In genomic region chr11:106664691-106665090, GRCm38 (mm10) we compare ENCODE assay signal across 15 mouse cellular contexts. TPM values are rescaled to one million over a fixed set of nuclear protein-coding genes. Genes with fewer than 3 reads are reported as not detected.
DNase-seq lines count a peak whose midpoint lies in the region; ATAC-seq and TF ChIP-seq lines count a peak whose summit lies in the region.
"Had no signal": no experiment of that assay in that cellular context is flagged by ENCODE, and none has a peak within 500 bp of the region (broad histone marks: within the 10 kb centered on the region; RNA-seq: fewer than 3 reads in every experiment).

No protein-coding gene starts in this region.

- no peak overlapping the region for H3K4me2 ChIP-seq in kidney, postnatal 0 days (ENCODE audit: low read length)
- H3K4me2 ChIP-seq: midbrain, embryonic 12.5 days had no signal

- no peak overlapping the region for H3K9ac ChIP-seq in kidney, postnatal 0 days (ENCODE audit: low read depth, low read length)
- H3K9ac ChIP-seq: midbrain, embryonic 12.5 days had no signal

- H3K9me3 ChIP-seq in heart, embryonic 10.5 days = no peaks in the 10 kb centered on the region
- no peaks in the 10 kb centered on the region for H3K9me3 ChIP-seq in kidney, postnatal 0 days (replicated peaks; ENCODE audit: low read length)
- H3K9me3 ChIP-seq: midbrain, embryonic 12.5 days had no signal

- H3K27me3 ChIP-seq in heart, embryonic 10.5 days (ENCODE audit: insufficient read depth, poor library complexity, severe bottlenecking) = no peaks in the 10 kb centered on the region
- H3K27me3 ChIP-seq in kidney, postnatal 0 days (ENCODE audit: insufficient read depth, low read length) = no peaks in the 10 kb centered on the region
- H3K27me3 ChIP-seq: midbrain, embryonic 12.5 days had no signal

- no peak for DNase-seq in heart, embryonic 10.5 days (ENCODE audit: low spot score)
- DNase-seq in heart, adult 8-10 months (ENCODE audit: low spot score) = no peak
- DNase-seq in kidney, postnatal 0 days (ENCODE audit: low spot score) = no peak
- no peak for DNase-seq in kidney, adult 9 months
- DNase-seq in T-cell, adult 2 months (ENCODE audit: low spot score) = peak; percentile 43
- DNase-seq in naive thymus-derived CD4-positive, alpha-beta T cell, adult 2 months (ENCODE audit: low read depth) = peak; percentile 48
- DNase-seq in cerebellum, adult 11 months = no peak
- DNase-seq: cerebellum, postnatal 25 days; kidney, adult 11 months; layer of hippocampus, adult 9-11 months; right cerebral cortex, postnatal 14 days had no signal

- 72% methylated on average over 8 of the region's 8 CpGs for WGBS in heart, embryonic 10.5 days
- WGBS in kidney, postnatal 0 days = 72% methylated on average over 8 of the region's 8 CpGs

- peak overlapping the region; percentile 56; the same call in 1 of the 2 replicates for H3K27ac ChIP-seq in heart, embryonic 10.5 days
- H3K27ac ChIP-seq in kidney, postnatal 0 days = 0 out of 2 replicates have a peak overlapping the region, but pooled peaks have one; percentile 42
- H3K27ac ChIP-seq: hindbrain, postnatal 0 days; midbrain, embryonic 12.5 days had no signal

- no peak for TF ChIP-seq CTCF in kidney, postnatal 0 days (IDR thresholded peaks at IDR 0.05; ENCODE audit: low read depth)

- peaks cover 31% of the 10 kb centered on the region for H3K4me1 ChIP-seq in heart, embryonic 10.5 days
- peaks cover 3% of the 10 kb centered on the region; the same call in 1 of the 2 replicates for H3K4me1 ChIP-seq in kidney, postnatal 0 days (replicated peaks; ENCODE audit: insufficient read depth, low read length)

- ATAC-seq in kidney, postnatal 0 days (replicated peaks; ENCODE audit: low FRiP score, low read depth) = no peak
- ATAC-seq: forebrain, embryonic 16.5 days; hindbrain, postnatal 0 days had no signal

- H3K36me3 ChIP-seq in heart, embryonic 10.5 days = no peaks in the 10 kb centered on the region
- H3K36me3 ChIP-seq in kidney, postnatal 0 days (ENCODE audit: insufficient read depth, low read length) = no peaks in the 10 kb centered on the region
- H3K36me3 ChIP-seq: midbrain, embryonic 12.5 days had no signal

- H3K4me3 ChIP-seq in heart, embryonic 10.5 days = no peak overlapping the region
- no peak overlapping the region for H3K4me3 ChIP-seq in kidney, postnatal 0 days (replicated peaks; ENCODE audit: low read depth, low read length)
- H3K4me3 ChIP-seq: erythroblast, embryonic 14.5 days; midbrain, embryonic 12.5 days had no signal

RNA-seq across cellular contexts. Expression of gene Tex2, which starts 51.5 kb away (rescaled TPM):
- polyA plus RNA-seq in heart, embryonic 10.5 days (2016; fragmentation: Nextera tagmentation; extraction: Ambion mirVana) = 12.5 and 17.9 TPM in 2 replicates
- total RNA-seq in heart, adult 8-10 months (2022) = 10 to 100 TPM; 37.9 to 56.9 (median 45.0) TPM
- polyA plus RNA-seq in kidney, postnatal 0 days (2015; fragmentation: Nextera tagmentation; extraction: Ambion mirVana) = 8.4 and 9.0 TPM in 2 replicates

Comparison
In these comparisons a context has a peak if more than half of its experiments do, and no peak if none do; other contexts are left out.
1. DNase-seq: peak in T-cell, adult 2 months (single experiment) and naive thymus-derived CD4-positive, alpha-beta T cell, adult 2 months (single experiment); none in heart, embryonic 10.5 days (single experiment), heart, adult 8-10 months (single experiment), kidney, postnatal 0 days (single experiment), kidney, adult 9 months (single experiment) and cerebellum, adult 11 months (single experiment).